Mouse (Mus musculus) urinary bladder, postnatal 36 days (tissue): Measurements from ENCODE around the gene Syap1.
A peak's percentile ranks its signal among the peaks of the same experiment; 100 is the strongest.
"Not testable (repeated sequence)": the region's sequence is repeated elsewhere in the genome, so short reads cannot be mapped to it uniquely, and the experiment has no call there.

ENCODE experiments used
- DNase-seq, 2 experiments: peaks; one replicate each; pipeline ENCODE4 v3.0.0; 2022; ENCODE audit warnings: low spot score in 2 of 2, mixed read lengths in 1 of 2

Gene Syap1

GRCm38 (mm10) chrX:162887931-162888511 is at the start of gene Syap1:
Syap1 (minus strand) TSS chrX:162888447.
- peak; percentile 70 to 78 for DNase-seq

- DNase-seq = no peak
These were observed 43.2 kb upstream of the Syap1 start for GRCm38 (mm10) chrX:162931467-162931866.

- no peak for DNase-seq
These were observed 33.4 kb upstream of the Syap1 start for GRCm38 (mm10) chrX:162921487-162922125.

- peak; percentile 15 to 19 for DNase-seq
These were observed 27.4 kb upstream of the Syap1 start for GRCm38 (mm10) chrX:162915697-162916096.

GRCm38 (mm10) chrX:162913651-162914050 is 25.4 kb upstream of the Syap1 start:
- no peak for DNase-seq

GRCm38 (mm10) chrX:162907554-162907953 is 19.3 kb upstream of the Syap1 start:
- no peak for DNase-seq

GRCm38 (mm10) chrX:162902040-162902734 is 13.9 kb upstream of the Syap1 start:
- DNase-seq = peak; percentile 18 to 33

GRCm38 (mm10) chrX:162901371-162902039 is 13.3 kb upstream of the Syap1 start:
- peak; percentile 34 to 62 for DNase-seq

GRCm38 (mm10) chrX:162900938-162901337 is 12.7 kb upstream of the Syap1 start, which contains the start of gene Ctps2:
Ctps2 (plus strand) TSS chrX:162901238.
- DNase-seq = no peak

GRCm38 (mm10) chrX:162888575-162889223 is 452 bp upstream of the Syap1 start:
- not testable (repeated sequence) for DNase-seq

GRCm38 (mm10) chrX:162878236-162878635 is 10.0 kb downstream of the Syap1 start:
- no peak for DNase-seq

GRCm38 (mm10) chrX:162873761-162874160 is 14.5 kb downstream of the Syap1 start:
- no peak for DNase-seq

- DNase-seq = peak in 1 of 2 experiments; percentile 34
These were observed 16.3 kb downstream of the Syap1 start for GRCm38 (mm10) chrX:162871734-162872517.

GRCm38 (mm10) chrX:162868294-162868965 is 19.8 kb downstream of the Syap1 start:
- peak in 1 of 2 experiments; percentile 5 for DNase-seq

GRCm38 (mm10) chrX:162848682-162849081 is 39.6 kb downstream of the Syap1 start:
- no peak for DNase-seq

- DNase-seq = no peak
These were observed 42.7 kb downstream of the Syap1 start for GRCm38 (mm10) chrX:162845531-162845930.

GRCm38 (mm10) chrX:162844447-162845100 is 43.7 kb downstream of the Syap1 start:
- DNase-seq = no peak

- no peak for DNase-seq
These were observed 56.1 kb downstream of the Syap1 start for GRCm38 (mm10) chrX:162832101-162832500.

- DNase-seq = no peak
These were observed 56.7 kb downstream of the Syap1 start for GRCm38 (mm10) chrX:162831542-162831941.

- DNase-seq = no peak
These were observed 57.2 kb downstream of the Syap1 start for GRCm38 (mm10) chrX:162831036-162831435.
